Mouse (Mus musculus) liver, adult 2 months (tissue): ENCODE measurements around the gene Tdrd12.
"Not testable (repeated sequence)": the region's sequence is repeated elsewhere in the genome, so short reads cannot be mapped to it uniquely, and the experiment has no call there.

Experiments used
- CTCF ChIP-seq: fragments of 200-500 bp; IDR thresholded peaks from 2 replicates; pipeline ENCODE4 v1.5.1; 2011; ENCODE audit warnings: low read depth, low read length, control low read depth
- POLR2A ChIP-seq: fragments of 200-500 bp; IDR thresholded peaks from 2 replicates; pipeline ENCODE4 v1.6.1; 2011; ENCODE audit warnings: low read length, control low read depth; ENCODE audit not compliant: insufficient read depth; ENCODE audit errors: extremely low read depth

GRCm38 (mm10) chr7:35569724-35570123 is 32.2 kb upstream of the Tdrd12 start:
- not testable (repeated sequence) for TF ChIP-seq POLR2A, CTCF
